Mouse (Mus musculus): ENCODE measurements around the gene Dpp9. TPM values are rescaled to one million over a fixed set of nuclear protein-coding genes. Genes with fewer than 3 reads are reported as not detected.
"Not testable (repeated sequence)": the region's sequence is repeated elsewhere in the genome, so short reads cannot be mapped to it uniquely, and the experiment has no call there.

The Dpp9 gene
- 33.6 and 34.6 TPM in 2 replicates for polyA plus RNA-seq (2015; fragmentation: Nextera tagmentation; extraction: Ambion mirVana)

GRCm38 (mm10) chr17:56218377-56219191, at the start of gene Dpp9:
Gene Dpp9, minus strand, starts transcription at chr17:56218905.
- Histone ChIP-seq H3K36me3 (no peaks in the 10 kb centered on the region; the same call in 1 of the 2 replicates), H3K27me3 (no peaks in the 10 kb centered on the region), H3K27ac (peak within 1 kb of the TSS; percentile 89), H3K4me1 (peaks cover 18% of the 10 kb centered on the region), H3K4me3 (peak within 1 kb of the TSS; percentile 81), H3K4me2 (peak within 1 kb of the TSS; percentile 78), H3K9me3 (no peaks in the 10 kb centered on the region), H3K9ac (peak within 1 kb of the TSS; percentile 87)
- WGBS: under 1% methylated on average over 71 of the region's 78 CpGs
- peak; percentile 97 for ATAC-seq (ENCODE audit: insufficient number of reproducible peaks, low FRiP score, low TSS enrichment, low read depth)

DNA sequence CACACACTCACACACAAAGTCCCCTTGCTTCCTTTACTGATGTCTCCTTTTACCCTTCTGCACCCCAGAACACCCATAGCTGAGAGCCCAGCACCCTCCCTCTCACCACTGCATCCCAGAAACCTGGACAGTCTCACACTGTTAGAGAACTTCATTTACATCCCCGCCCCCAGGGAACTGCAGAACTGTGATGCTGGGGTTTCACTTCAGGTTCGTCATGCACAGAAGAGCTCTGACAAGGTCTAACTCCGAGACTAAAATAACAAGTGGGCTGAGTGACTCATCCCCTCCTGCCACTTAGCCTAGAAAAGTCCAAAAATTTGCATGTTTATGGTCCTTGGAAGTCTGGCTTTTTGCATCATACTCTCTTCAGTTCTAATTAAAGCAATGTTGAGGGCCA, 47.6 kb upstream of the Dpp9 start:
- H3K4me3 ChIP-seq: no peak overlapping the region
- H3K9me3 ChIP-seq: no peaks in the 10 kb centered on the region
- H3K9ac ChIP-seq: no peak overlapping the region
- H3K36me3 ChIP-seq: peaks cover 38% of the 10 kb centered on the region
- H3K4me2 ChIP-seq: no peak overlapping the region
- peaks cover 20% of the 10 kb centered on the region for H3K4me1 ChIP-seq
- no peak overlapping the region; the same call in 1 of the 2 replicates for H3K27ac ChIP-seq
- 50% methylated on average over 3 of the region's 3 CpGs for WGBS
- ATAC-seq (ENCODE audit: insufficient number of reproducible peaks, low FRiP score, low TSS enrichment, low read depth): no peak
- H3K27me3 ChIP-seq: no peaks in the 10 kb centered on the region

DNA sequence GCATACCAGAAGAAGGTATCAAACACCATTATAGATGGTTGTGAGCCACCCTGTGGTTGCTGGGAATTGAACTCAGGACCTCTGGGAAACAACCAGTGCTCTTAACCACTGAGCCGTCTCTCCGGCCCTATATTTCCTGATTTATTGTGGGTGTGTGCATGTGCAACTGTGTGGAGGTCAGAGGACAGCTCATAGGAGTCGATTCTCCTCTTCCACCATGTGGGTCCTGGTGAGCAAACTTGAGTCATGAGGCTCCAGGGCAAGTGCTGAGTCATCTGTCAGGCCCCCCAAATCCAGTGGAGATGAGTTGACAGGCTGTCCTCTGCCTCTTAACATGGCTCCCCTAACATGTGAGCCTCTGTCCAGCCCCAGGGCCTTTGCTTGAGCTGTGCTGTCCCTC, 47.2 kb upstream of the Dpp9 start:
- Histone ChIP-seq H3K4me2 (no peak overlapping the region), H3K4me3 (no peak overlapping the region), H3K27me3 (no peaks in the 10 kb centered on the region), H3K9ac (no peak overlapping the region), H3K4me1 (peaks cover 24% of the 10 kb centered on the region), H3K9me3 (no peaks in the 10 kb centered on the region), H3K36me3 (peaks cover 38% of the 10 kb centered on the region), H3K27ac (no peak overlapping the region; the same call in 1 of the 2 replicates)
- no peak for ATAC-seq (ENCODE audit: insufficient number of reproducible peaks, low FRiP score, low TSS enrichment, low read depth)
- WGBS: 75% methylated on average over 3 of the region's 3 CpGs

DNA sequence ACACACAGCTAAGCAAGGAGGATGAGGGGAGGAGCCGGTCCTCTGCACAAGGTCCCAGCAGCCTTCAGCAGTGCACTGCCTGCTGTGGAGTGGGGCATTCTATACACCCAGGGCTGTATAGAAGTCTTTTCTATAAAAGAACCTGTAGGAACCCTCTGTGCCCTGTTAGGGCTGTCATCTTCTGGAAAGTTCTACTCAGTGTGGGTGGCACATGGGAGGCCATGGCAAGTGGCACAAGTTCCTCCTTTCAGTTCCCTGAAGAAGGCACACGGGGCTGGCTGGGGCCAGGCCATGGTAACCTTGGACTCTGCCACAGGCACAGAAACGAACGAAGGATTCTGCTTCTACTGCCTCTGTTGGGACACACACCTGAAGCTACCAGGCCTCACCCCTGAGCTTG, 46.3 kb upstream of the Dpp9 start:
- H3K9me3 ChIP-seq: no peaks in the 10 kb centered on the region
- H3K27ac ChIP-seq: no peak overlapping the region
- no peak for ATAC-seq (ENCODE audit: insufficient number of reproducible peaks, low FRiP score, low TSS enrichment, low read depth)
- no peak overlapping the region for H3K9ac ChIP-seq
- WGBS: 94% methylated on average over 4 of the region's 4 CpGs
- no peak overlapping the region for H3K4me3 ChIP-seq
- no peak overlapping the region for H3K4me2 ChIP-seq
- H3K27me3 ChIP-seq: no peaks in the 10 kb centered on the region
- H3K4me1 ChIP-seq: peaks cover 32% of the 10 kb centered on the region
- peaks cover 38% of the 10 kb centered on the region for H3K36me3 ChIP-seq

GRCm38 (mm10) chr17:56264020-56264419, 45.3 kb upstream of the Dpp9 start:
- peaks cover 47% of the 10 kb centered on the region for H3K36me3 ChIP-seq
- ATAC-seq (ENCODE audit: insufficient number of reproducible peaks, low FRiP score, low TSS enrichment, low read depth): peak; percentile 38; the same call in 1 of the 2 replicates
- H3K4me1 ChIP-seq: peaks cover 34% of the 10 kb centered on the region
- no peak overlapping the region for H3K27ac ChIP-seq
- no peak overlapping the region for H3K4me2 ChIP-seq
- WGBS: 17% methylated on average over 8 of the region's 8 CpGs
- no peaks in the 10 kb centered on the region for H3K9me3 ChIP-seq
- H3K27me3 ChIP-seq: no peaks in the 10 kb centered on the region
- H3K9ac ChIP-seq: no peak overlapping the region
- no peak overlapping the region for H3K4me3 ChIP-seq

DNA sequence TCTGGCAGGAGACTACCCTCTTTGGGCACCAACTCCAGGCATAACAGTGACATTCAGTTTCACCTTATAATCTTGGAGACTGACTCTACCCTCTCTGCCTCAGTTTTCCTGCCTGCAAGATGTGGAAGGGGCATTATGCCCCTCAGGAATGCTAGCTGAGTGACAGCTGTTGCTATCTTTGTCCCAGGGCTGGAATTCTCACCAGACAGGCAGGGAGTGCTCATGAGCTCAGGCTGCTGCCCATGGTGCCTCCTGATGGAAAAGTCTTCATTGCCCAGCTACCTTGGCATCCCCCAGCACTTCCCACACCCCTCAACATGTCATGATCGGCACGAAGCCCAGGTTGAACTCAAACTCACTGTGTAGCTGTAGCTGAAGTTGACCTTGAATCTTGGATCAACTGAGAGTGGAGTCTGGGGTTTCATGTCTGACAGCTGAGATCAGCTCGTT, 44.0 kb upstream of the Dpp9 start:
- H3K27me3 ChIP-seq: no peaks in the 10 kb centered on the region
- WGBS: 78% methylated on average over 3 of the region's 3 CpGs
- H3K4me1 ChIP-seq: peaks cover 47% of the 10 kb centered on the region
- H3K9ac ChIP-seq: no peak overlapping the region
- H3K9me3 ChIP-seq: no peaks in the 10 kb centered on the region
- H3K4me3 ChIP-seq: no peak overlapping the region
- no peak overlapping the region for H3K4me2 ChIP-seq
- peaks cover 57% of the 10 kb centered on the region for H3K36me3 ChIP-seq
- ATAC-seq (ENCODE audit: insufficient number of reproducible peaks, low FRiP score, low TSS enrichment, low read depth): no peak
- H3K27ac ChIP-seq: peak overlapping the region; percentile 43; the same call in 1 of the 2 replicates

DNA sequence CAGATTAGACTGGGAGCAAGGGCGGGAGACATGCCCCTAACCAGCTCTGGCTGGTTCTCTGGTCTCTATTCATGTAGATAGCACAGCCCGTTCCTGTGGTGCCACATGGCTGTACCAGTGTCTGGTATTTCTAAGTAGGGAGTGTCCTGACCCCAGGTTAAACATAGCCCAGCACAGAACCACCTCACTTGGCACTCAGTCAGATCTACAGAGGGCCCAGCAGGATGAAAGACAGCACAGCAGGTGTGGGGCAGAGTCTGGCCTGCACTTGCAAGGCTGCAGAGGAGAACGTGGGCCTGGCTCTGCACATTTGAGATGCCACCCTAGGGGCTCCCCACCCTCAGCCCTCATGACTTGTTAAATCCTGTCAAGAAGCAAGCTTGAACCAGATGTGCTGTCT, 42.5 kb upstream of the Dpp9 start:
- peaks cover 57% of the 10 kb centered on the region for H3K36me3 ChIP-seq
- H3K27me3 ChIP-seq: no peaks in the 10 kb centered on the region
- no peaks in the 10 kb centered on the region for H3K9me3 ChIP-seq
- 60% methylated on average over 3 of the region's 3 CpGs for WGBS
- no peak overlapping the region for H3K4me2 ChIP-seq
- peak overlapping the region; percentile 43; the same call in 1 of the 2 replicates for H3K27ac ChIP-seq
- peaks cover 52% of the 10 kb centered on the region for H3K4me1 ChIP-seq
- no peak for ATAC-seq (ENCODE audit: insufficient number of reproducible peaks, low FRiP score, low TSS enrichment, low read depth)
- no peak overlapping the region for H3K4me3 ChIP-seq
- H3K9ac ChIP-seq: no peak overlapping the region

DNA sequence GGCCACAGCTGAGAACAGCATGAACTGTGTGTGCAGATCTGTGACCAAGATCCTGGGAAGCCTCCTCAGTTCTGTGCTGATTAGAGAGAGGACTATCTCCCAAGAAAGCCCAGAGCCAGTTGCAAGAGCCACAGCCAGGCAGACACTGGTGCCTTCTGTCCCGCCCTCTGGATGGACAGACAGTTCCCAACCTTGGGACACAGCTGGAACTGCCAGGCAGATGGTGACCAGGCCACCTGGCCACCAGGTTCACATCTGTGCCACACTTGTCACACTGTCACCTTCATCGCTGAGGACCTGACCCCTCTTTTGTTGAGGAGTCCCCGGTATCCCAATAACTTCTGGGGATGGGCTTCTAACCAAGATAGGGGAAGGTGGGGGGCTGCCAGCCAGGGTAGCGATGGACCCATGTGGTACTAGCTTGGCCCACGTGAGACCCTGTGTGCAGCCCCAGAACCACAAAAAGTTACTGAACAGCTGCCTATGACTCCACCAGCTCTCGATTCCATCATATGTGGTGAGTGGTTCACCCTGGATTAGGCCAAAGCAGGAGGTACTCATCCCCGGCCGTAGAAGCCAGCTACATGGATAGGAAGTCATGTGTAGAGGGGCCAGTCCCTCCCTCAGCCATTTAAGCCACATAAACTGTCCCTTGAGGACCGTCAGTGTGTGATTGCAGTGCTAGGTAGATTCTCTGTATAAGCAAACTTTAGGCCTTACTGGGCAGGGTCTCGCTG, 40.8 kb upstream of the Dpp9 start:
- Histone ChIP-seq H3K36me3 (peaks cover 48% of the 10 kb centered on the region), H3K27ac (no peak overlapping the region), H3K4me3 (no peak overlapping the region), H3K9ac (no peak overlapping the region), H3K9me3 (no peaks in the 10 kb centered on the region), H3K4me1 (peaks cover 61% of the 10 kb centered on the region), H3K4me2 (no peak overlapping the region), H3K27me3 (no peaks in the 10 kb centered on the region)
- no peak for ATAC-seq (ENCODE audit: insufficient number of reproducible peaks, low FRiP score, low TSS enrichment, low read depth)
- 86% methylated on average over 10 of the region's 10 CpGs for WGBS

GRCm38 (mm10) chr17:56258812-56259211, 40.1 kb upstream of the Dpp9 start:
- ATAC-seq (ENCODE audit: insufficient number of reproducible peaks, low FRiP score, low TSS enrichment, low read depth); H3K9ac ChIP-seq; H3K27me3 ChIP-seq; H3K4me3 ChIP-seq; H3K9me3 ChIP-seq; H3K27ac ChIP-seq: not testable (repeated sequence)
- H3K36me3 ChIP-seq: peaks cover 48% of the 10 kb centered on the region
- 69% methylated on average over 2 of the region's 2 CpGs for WGBS
- peaks cover 61% of the 10 kb centered on the region for H3K4me1 ChIP-seq
- peak overlapping the region; percentile 19; the same call in 1 of the 2 replicates for H3K4me2 ChIP-seq

GRCm38 (mm10) chr17:56258269-56258668, 39.6 kb upstream of the Dpp9 start:
- not testable (repeated sequence) for ATAC-seq (ENCODE audit: insufficient number of reproducible peaks, low FRiP score, low TSS enrichment, low read depth); H3K9ac ChIP-seq; H3K27ac ChIP-seq; H3K27me3 ChIP-seq; H3K9me3 ChIP-seq
- Histone ChIP-seq H3K4me3 (peak overlapping the region; percentile 66), H3K4me2 (peak overlapping the region; percentile 96; the same call in 1 of the 2 replicates), H3K4me1 (peaks cover 61% of the 10 kb centered on the region), H3K36me3 (peaks cover 48% of the 10 kb centered on the region)
- 92% methylated on average over 19 of the region's 19 CpGs for WGBS

DNA sequence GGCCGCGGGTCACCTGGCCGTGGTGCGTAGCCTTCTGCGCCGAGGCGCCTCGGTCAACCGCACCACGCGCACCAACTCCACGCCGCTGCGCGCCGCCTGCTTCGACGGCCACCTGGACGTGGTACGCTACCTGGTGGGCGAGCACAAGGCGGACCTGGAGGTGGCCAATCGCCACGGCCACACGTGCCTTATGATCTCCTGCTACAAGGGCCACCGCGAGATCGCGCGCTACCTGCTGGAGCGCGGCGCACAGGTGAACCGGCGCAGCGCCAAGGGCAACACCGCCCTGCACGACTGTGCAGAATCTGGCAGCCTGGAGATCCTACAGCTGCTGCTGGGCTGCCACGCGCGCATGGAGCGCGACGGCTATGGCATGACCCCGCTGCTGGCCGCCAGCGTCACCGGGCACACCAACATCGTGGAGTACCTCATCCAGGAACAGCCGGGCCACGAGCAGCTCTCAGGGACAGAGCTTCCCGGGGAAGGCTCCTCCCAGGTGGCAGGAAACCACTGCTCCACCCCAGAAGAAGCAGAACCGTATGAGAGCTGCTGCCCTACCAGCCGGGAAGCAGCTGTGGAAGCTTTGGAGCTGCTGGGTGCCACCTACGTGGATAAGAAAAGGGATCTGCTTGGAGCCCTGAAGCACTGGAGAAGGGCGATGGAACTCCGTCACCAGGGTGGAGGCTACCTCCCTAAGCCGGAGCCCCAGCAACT, 38.6 kb upstream of the Dpp9 start:
- Histone ChIP-seq H3K4me1 (peaks cover 56% of the 10 kb centered on the region), H3K9ac (peak overlapping the region; percentile 51), H3K4me2 (peak overlapping the region; percentile 96), H3K4me3 (peak overlapping the region; percentile 66), H3K27me3 (no peaks in the 10 kb centered on the region), H3K9me3 (no peaks in the 10 kb centered on the region), H3K27ac (peak overlapping the region; percentile 75), H3K36me3 (peaks cover 39% of the 10 kb centered on the region)
- no peak for ATAC-seq (ENCODE audit: insufficient number of reproducible peaks, low FRiP score, low TSS enrichment, low read depth)
- 9% methylated on average over 58 of the region's 58 CpGs for WGBS
